Mouse (Mus musculus): Measurements from ENCODE around the gene Nepn. TPM values are rescaled to one million over a fixed set of nuclear protein-coding genes. Genes with fewer than 3 reads are reported as not detected.

Nepn gene
- polyA plus RNA-seq, 1 experiment = 0.05 TPM

- no peak for TF ChIP-seq CTCF (IDR thresholded peaks at IDR 0.05; ENCODE audit: borderline replicate concordance, insufficient read depth, low read depth, low read length)
- no peak for TF ChIP-seq POLR2A (IDR thresholded peaks at IDR 0.05; ENCODE audit: borderline replicate concordance, insufficient read depth, low read length)
- no peaks in the 10 kb centered on the region for H3K27me3 ChIP-seq (ENCODE audit: control insufficient read depth, insufficient read depth, low read length)
- no peak overlapping the region for H3K27ac ChIP-seq (ENCODE audit: insufficient read depth, low read length)
- WGBS = 59% methylated on average over 1 of the region's 1 CpGs
- no peak for DNase-seq
- H3K4me3 ChIP-seq (replicated peaks; ENCODE audit: insufficient read depth, low read depth, low read length) = no peak overlapping the region
- peaks cover 2% of the 10 kb centered on the region for H3K4me1 ChIP-seq (ENCODE audit: control insufficient read depth, insufficient read depth, low read length)
These were observed 31.8 kb downstream of the Nepn start for GRCm38 (mm10) chr10:52420526-52420925.

- no peak for DNase-seq
- WGBS = 75% methylated on average over 6 of the region's 6 CpGs
- Histone ChIP-seq H3K4me1 (ENCODE audit: control insufficient read depth, insufficient read depth, low read length) (peaks cover 5% of the 10 kb centered on the region), H3K4me3 (replicated peaks; ENCODE audit: insufficient read depth, low read depth, low read length) (no peak overlapping the region), H3K27me3 (ENCODE audit: control insufficient read depth, insufficient read depth, low read length) (no peaks in the 10 kb centered on the region), H3K27ac (ENCODE audit: insufficient read depth, low read length) (no peak overlapping the region)
- TF ChIP-seq CTCF (IDR thresholded peaks at IDR 0.05; ENCODE audit: borderline replicate concordance, insufficient read depth, low read depth, low read length) = no peak
These were observed 32.9 kb downstream of the Nepn start for GRCm38 (mm10) chr10:52421716-52422115.

GRCm38 (mm10) chr10:52423097-52423496 is 34.3 kb downstream of the Nepn start:
- TF ChIP-seq CTCF (IDR thresholded peaks at IDR 0.05; ENCODE audit: borderline replicate concordance, insufficient read depth, low read depth, low read length) = peak; percentile 18; the same call in 1 of the 2 replicates
- TF ChIP-seq POLR2A (IDR thresholded peaks at IDR 0.05; ENCODE audit: borderline replicate concordance, insufficient read depth, low read length) = no peak
- H3K27me3 ChIP-seq (ENCODE audit: control insufficient read depth, insufficient read depth, low read length) = no peaks in the 10 kb centered on the region
- WGBS = 74% methylated on average over 2 of the region's 2 CpGs
- peaks cover 7% of the 10 kb centered on the region for H3K4me1 ChIP-seq (ENCODE audit: control insufficient read depth, insufficient read depth, low read length)
- no peak overlapping the region for H3K4me3 ChIP-seq (replicated peaks; ENCODE audit: insufficient read depth, low read depth, low read length)
- DNase-seq = no peak
- H3K27ac ChIP-seq (ENCODE audit: insufficient read depth, low read length) = no peak overlapping the region

- Histone ChIP-seq H3K27ac (ENCODE audit: insufficient read depth, low read length) (no peak overlapping the region), H3K4me3 (replicated peaks; ENCODE audit: insufficient read depth, low read depth, low read length) (no peak overlapping the region), H3K4me1 (ENCODE audit: control insufficient read depth, insufficient read depth, low read length) (peaks cover 5% of the 10 kb centered on the region), H3K27me3 (ENCODE audit: control insufficient read depth, insufficient read depth, low read length) (no peaks in the 10 kb centered on the region)
- TF ChIP-seq POLR2A (IDR thresholded peaks at IDR 0.05; ENCODE audit: borderline replicate concordance, insufficient read depth, low read length) (no peak), CTCF (IDR thresholded peaks at IDR 0.05; ENCODE audit: borderline replicate concordance, insufficient read depth, low read depth, low read length) (no peak)
- WGBS = 82% methylated on average over 7 of the region's 7 CpGs
- DNase-seq = no peak
These were observed 37.7 kb downstream of the Nepn start for GRCm38 (mm10) chr10:52426314-52426980.

GRCm38 (mm10) chr10:52427634-52428415 is 39.1 kb downstream of the Nepn start:
- H3K27me3 ChIP-seq (ENCODE audit: control insufficient read depth, insufficient read depth, low read length) = no peaks in the 10 kb centered on the region
- TF ChIP-seq POLR2A (IDR thresholded peaks at IDR 0.05; ENCODE audit: borderline replicate concordance, insufficient read depth, low read length) = no peak
- no peak for TF ChIP-seq CTCF (IDR thresholded peaks at IDR 0.05; ENCODE audit: borderline replicate concordance, insufficient read depth, low read depth, low read length)
- no peak overlapping the region for H3K4me3 ChIP-seq (replicated peaks; ENCODE audit: insufficient read depth, low read depth, low read length)
- no peak overlapping the region for H3K27ac ChIP-seq (ENCODE audit: insufficient read depth, low read length)
- DNase-seq = no peak
- WGBS = 14% methylated on average over 2 of the region's 2 CpGs
- H3K4me1 ChIP-seq (ENCODE audit: control insufficient read depth, insufficient read depth, low read length) = peaks cover 5% of the 10 kb centered on the region

- WGBS = 90% methylated on average over 1 of the region's 1 CpGs
- H3K4me3 ChIP-seq (replicated peaks; ENCODE audit: insufficient read depth, low read depth, low read length) = no peak overlapping the region
- no peak for DNase-seq
- no peak overlapping the region for H3K27ac ChIP-seq (ENCODE audit: insufficient read depth, low read length)
- H3K4me1 ChIP-seq (ENCODE audit: control insufficient read depth, insufficient read depth, low read length) = peaks cover 5% of the 10 kb centered on the region; the same call in 1 of the 2 replicates
- no peak for TF ChIP-seq POLR2A (IDR thresholded peaks at IDR 0.05; ENCODE audit: borderline replicate concordance, insufficient read depth, low read length)
- no peak for TF ChIP-seq CTCF (IDR thresholded peaks at IDR 0.05; ENCODE audit: borderline replicate concordance, insufficient read depth, low read depth, low read length)
- H3K27me3 ChIP-seq (ENCODE audit: control insufficient read depth, insufficient read depth, low read length) = no peaks in the 10 kb centered on the region
These were observed 42.2 kb downstream of the Nepn start for GRCm38 (mm10) chr10:52430953-52431352.

- no peak for TF ChIP-seq POLR2A (IDR thresholded peaks at IDR 0.05; ENCODE audit: borderline replicate concordance, insufficient read depth, low read length)
- no peak for DNase-seq
- Histone ChIP-seq H3K27me3 (ENCODE audit: control insufficient read depth, insufficient read depth, low read length) (no peaks in the 10 kb centered on the region), H3K4me3 (replicated peaks; ENCODE audit: insufficient read depth, low read depth, low read length) (no peak overlapping the region), H3K4me1 (ENCODE audit: control insufficient read depth, insufficient read depth, low read length) (no peaks in the 10 kb centered on the region), H3K27ac (ENCODE audit: insufficient read depth, low read length) (no peak overlapping the region)
- WGBS = 32% methylated on average over 8 of the region's 8 CpGs
These were observed 46.1 kb downstream of the Nepn start for GRCm38 (mm10) chr10:52434836-52435235.

Other genes starting within 250 kb of the Nepn start
- not detected in 2 replicates for gene Ros1, start 193.7 kb upstream of the Nepn start, polyA plus RNA-seq (2012; rRNA removed)
- gene Dcbld1, start 155.4 kb upstream of the Nepn start, polyA plus RNA-seq (2012; rRNA removed) = 8.3 and 9.2 TPM in 2 replicates
- gene Gm26741, start 30.2 kb upstream of the Nepn start, polyA plus RNA-seq (2012; rRNA removed) = not detected in 2 replicates
- 30.9 and 31.4 TPM in 2 replicates for gene Gopc, start 6.8 kb upstream of the Nepn start, polyA plus RNA-seq (2012; rRNA removed)
- gene Nus1, start 28.6 kb downstream of the Nepn start, polyA plus RNA-seq (2012; rRNA removed) = 25.3 and 28.5 TPM in 2 replicates

Measured in cerebellum, adult 2 months (tissue).